Mouse (Mus musculus) induced T-regulatory cell, adult 2 months (primary cell): ENCODE data around the gene Urm1.
"Not testable (repeated sequence)": the region's sequence is repeated elsewhere in the genome, so short reads cannot be mapped to it uniquely, and the experiment has no call there.

Experiments used
- DNase-seq: peaks from one replicate; pipeline ENCODE4 v3.0.0-alpha.2; 2012; ENCODE audit warnings: low read depth

The Urm1 gene

GRCm38 (mm10) chr2:29868949-29869645 is 49.2 kb downstream of the Urm1 start, which contains the start of gene Cercam:
Cercam (plus strand) TSS chr2:29869164.
- DNase-seq = peak; percentile 91

GRCm38 (mm10) chr2:29869646-29870451 is 50.0 kb downstream of the Urm1 start:
- DNase-seq = peak; percentile 71

GRCm38 (mm10) chr2:29872581-29873295 is 52.9 kb downstream of the Urm1 start:
- DNase-seq = no peak

- DNase-seq = no peak
These were observed 53.9 kb downstream of the Urm1 start for GRCm38 (mm10) chr2:29873801-29874200.

- no peak for DNase-seq
These were observed 58.2 kb downstream of the Urm1 start for GRCm38 (mm10) chr2:29878061-29878460.

- DNase-seq = no peak
These were observed 59.3 kb downstream of the Urm1 start for GRCm38 (mm10) chr2:29879191-29879590.

- no peak for DNase-seq
These were observed 60.3 kb downstream of the Urm1 start for GRCm38 (mm10) chr2:29879964-29880830.

- DNase-seq = not testable (repeated sequence)
These were observed 66.9 kb downstream of the Urm1 start for GRCm38 (mm10) chr2:29886659-29887292.

- peak; percentile 99 for DNase-seq
These were observed 69.4 kb downstream of the Urm1 start, which contains the start of gene Odf2 for GRCm38 (mm10) chr2:29889066-29889944. Odf2 (plus strand) TSS chr2:29889221.

- peak; percentile 84 for DNase-seq
These were observed 70.3 kb downstream of the Urm1 start for GRCm38 (mm10) chr2:29889991-29890833.

GRCm38 (mm10) chr2:29891773-29892172 is 71.9 kb downstream of the Urm1 start:
- no peak for DNase-seq
